Mouse (Mus musculus) thymus, postnatal 36 days (tissue): ENCODE data around the gene Frem2.

ENCODE experiments used
- DNase-seq, 2 experiments: peaks; one replicate each; pipeline ENCODE4 v3.0.0; 2022; ENCODE audit warnings: mixed read lengths in 2 of 2

Gene Frem2

GRCm38 (mm10) chr3:53656878-53657561 is at the start of gene Frem2:
Frem2 (minus strand) TSS chr3:53657355.
- no peak for DNase-seq

GRCm38 (mm10) chr3:53705992-53706495 is 48.9 kb upstream of the Frem2 start:
- no peak for DNase-seq

- DNase-seq: no peak
These were observed 46.0 kb upstream of the Frem2 start for GRCm38 (mm10) chr3:53703126-53703505.

GRCm38 (mm10) chr3:53702421-53703125 is 45.4 kb upstream of the Frem2 start:
- no peak for DNase-seq

GRCm38 (mm10) chr3:53701940-53702339 is 44.8 kb upstream of the Frem2 start:
- no peak for DNase-seq

- DNase-seq: no peak
These were observed 30.6 kb upstream of the Frem2 start for GRCm38 (mm10) chr3:53687776-53688175.

- DNase-seq: no peak
These were observed 25.1 kb upstream of the Frem2 start for GRCm38 (mm10) chr3:53682244-53682643.

- no peak for DNase-seq
These were observed 23.7 kb upstream of the Frem2 start for GRCm38 (mm10) chr3:53680816-53681215.

- no peak for DNase-seq
These were observed 17.1 kb upstream of the Frem2 start for GRCm38 (mm10) chr3:53674225-53674624.

- no peak for DNase-seq
These were observed 12.6 kb upstream of the Frem2 start for GRCm38 (mm10) chr3:53669736-53670135.

- DNase-seq: no peak
These were observed 784 bp upstream of the Frem2 start for GRCm38 (mm10) chr3:53657744-53658534.

- no peak for DNase-seq
These were observed 752 bp downstream of the Frem2 start for GRCm38 (mm10) chr3:53656328-53656877.

- DNase-seq: no peak
These were observed 1.8 kb downstream of the Frem2 start for GRCm38 (mm10) chr3:53655343-53655742.

- no peak for DNase-seq
These were observed 7.0 kb downstream of the Frem2 start for GRCm38 (mm10) chr3:53650003-53650748.

GRCm38 (mm10) chr3:53649425-53649824 is 7.7 kb downstream of the Frem2 start:
- DNase-seq: no peak

GRCm38 (mm10) chr3:53648902-53649301 is 8.3 kb downstream of the Frem2 start:
- no peak for DNase-seq

GRCm38 (mm10) chr3:53635948-53636347 is 21.2 kb downstream of the Frem2 start:
- DNase-seq: no peak

GRCm38 (mm10) chr3:53631126-53631525 is 26.0 kb downstream of the Frem2 start:
- DNase-seq: no peak

GRCm38 (mm10) chr3:53630630-53631029 is 26.5 kb downstream of the Frem2 start:
- no peak for DNase-seq

- DNase-seq: no peak
These were observed 27.2 kb downstream of the Frem2 start for GRCm38 (mm10) chr3:53629966-53630365.

- no peak for DNase-seq
These were observed 33.9 kb downstream of the Frem2 start for GRCm38 (mm10) chr3:53623222-53623621.

GRCm38 (mm10) chr3:53620978-53621377 is 36.2 kb downstream of the Frem2 start:
- DNase-seq: no peak
